Mouse (Mus musculus): ENCODE results near the gene Igsf9b. TPM values are rescaled to one million over a fixed set of nuclear protein-coding genes. Genes with fewer than 3 reads are reported as not detected.

Igsf9b gene
- polyA plus RNA-seq, 1 experiment from 2014 or later, result 19.1 TPM

DNA sequence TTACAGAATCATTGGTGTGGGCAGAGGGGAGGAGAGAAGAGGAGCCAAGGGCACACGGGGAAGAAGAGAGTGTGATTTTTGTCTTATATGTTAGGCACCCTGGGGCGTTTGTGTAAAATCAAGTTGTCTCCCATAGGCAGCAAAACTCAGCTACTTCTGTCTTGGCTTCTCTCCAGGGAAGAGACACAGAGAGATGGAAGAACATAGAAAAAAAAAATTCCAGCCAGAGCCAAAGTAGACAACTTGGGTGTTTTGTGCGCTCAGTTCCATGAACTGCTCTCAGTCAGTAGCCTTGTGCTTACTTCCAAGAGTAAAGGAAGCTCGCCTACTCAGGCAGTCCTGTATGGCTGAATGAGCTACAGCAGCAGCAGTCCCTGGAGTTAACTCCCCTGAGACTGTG lies 31.4 kb downstream of the Igsf9b start:
- Histone ChIP-seq H3K9me3 (ENCODE audit: control insufficient read depth, low read length) (no peaks in the 10 kb centered on the region), H3K4me3 (ENCODE audit: low read depth, low read length) (no peak overlapping the region), H3K9ac (replicated peaks; ENCODE audit: low read depth, low read length) (no peak overlapping the region), H3K27ac (ENCODE audit: low read depth, low read length) (no peak overlapping the region), H3K36me3 (ENCODE audit: control insufficient read depth, insufficient read depth, low read length) (peaks cover 15% of the 10 kb centered on the region), H3K4me1 (ENCODE audit: control insufficient read depth, insufficient read depth, low read length) (no peaks in the 10 kb centered on the region), H3K27me3 (ENCODE audit: control insufficient read depth, insufficient read depth, low read length) (no peaks in the 10 kb centered on the region), H3K4me2 (ENCODE audit: low read depth, low read length) (no peak overlapping the region)
- no peak for ATAC-seq (ENCODE audit: low read depth)
- 83% methylated on average over 4 of the region's 4 CpGs for WGBS

DNA sequence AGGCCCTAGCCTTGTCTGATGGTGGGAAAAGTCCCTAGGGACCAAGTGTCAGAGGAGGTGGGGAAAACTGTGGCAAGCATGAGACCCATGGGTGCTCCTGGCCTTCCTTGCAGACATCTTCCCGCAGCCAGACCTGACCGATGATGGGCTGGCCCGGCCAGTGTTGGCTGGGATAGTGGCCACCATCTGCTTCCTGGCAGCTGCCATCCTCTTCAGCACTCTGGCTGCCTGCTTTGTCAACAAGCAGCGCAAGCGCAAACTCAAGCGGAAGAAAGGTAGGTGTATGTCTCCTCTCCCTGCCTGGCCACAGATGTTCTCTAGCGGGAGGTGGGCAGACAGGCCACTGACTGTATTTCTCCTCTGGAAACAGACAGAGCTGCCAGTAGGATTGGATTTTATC lies 32.5 kb downstream of the Igsf9b start:
- H3K36me3 ChIP-seq (ENCODE audit: control insufficient read depth, insufficient read depth, low read length), result peaks cover 15% of the 10 kb centered on the region
- H3K4me2 ChIP-seq (ENCODE audit: low read depth, low read length), result no peak overlapping the region
- H3K27ac ChIP-seq (ENCODE audit: low read depth, low read length), result no peak overlapping the region
- H3K9ac ChIP-seq (replicated peaks; ENCODE audit: low read depth, low read length), result no peak overlapping the region
- no peak overlapping the region for H3K4me3 ChIP-seq (ENCODE audit: low read depth, low read length)
- no peaks in the 10 kb centered on the region for H3K9me3 ChIP-seq (ENCODE audit: control insufficient read depth, low read length)
- no peaks in the 10 kb centered on the region for H3K4me1 ChIP-seq (ENCODE audit: control insufficient read depth, insufficient read depth, low read length)
- WGBS, result 91% methylated on average over 7 of the region's 7 CpGs
- ATAC-seq (ENCODE audit: low read depth), result no peak
- no peaks in the 10 kb centered on the region for H3K27me3 ChIP-seq (ENCODE audit: control insufficient read depth, insufficient read depth, low read length)

DNA sequence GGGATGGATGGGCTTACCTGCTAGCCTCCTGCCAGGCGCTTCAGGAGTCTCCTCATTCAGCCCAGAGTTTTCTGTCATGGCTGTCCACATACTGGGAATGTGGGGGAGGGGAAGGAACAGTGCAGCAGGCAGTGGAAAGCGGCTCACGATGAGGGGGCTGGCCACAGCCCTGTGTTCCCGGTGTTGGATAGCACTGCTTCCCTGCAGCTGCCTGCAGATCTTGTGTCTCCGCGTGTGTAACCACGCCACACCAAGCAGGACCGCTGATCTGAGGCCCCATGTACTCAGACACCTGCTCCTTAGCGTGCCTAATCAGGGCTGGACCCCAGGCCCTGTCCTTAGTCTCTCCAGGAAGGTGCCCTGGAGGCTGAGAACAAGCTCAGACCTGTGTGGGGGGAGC lies 35.9 kb downstream of the Igsf9b start:
- Histone ChIP-seq H3K4me3 (ENCODE audit: low read depth, low read length) (no peak overlapping the region), H3K9me3 (ENCODE audit: control insufficient read depth, low read length) (no peaks in the 10 kb centered on the region), H3K36me3 (ENCODE audit: control insufficient read depth, insufficient read depth, low read length) (peaks cover 7% of the 10 kb centered on the region), H3K4me1 (ENCODE audit: control insufficient read depth, insufficient read depth, low read length) (no peaks in the 10 kb centered on the region), H3K27ac (ENCODE audit: low read depth, low read length) (no peak overlapping the region), H3K27me3 (ENCODE audit: control insufficient read depth, insufficient read depth, low read length) (no peaks in the 10 kb centered on the region), H3K4me2 (ENCODE audit: low read depth, low read length) (no peak overlapping the region), H3K9ac (replicated peaks; ENCODE audit: low read depth, low read length) (no peak overlapping the region)
- no peak for ATAC-seq (ENCODE audit: low read depth)
- 74% methylated on average over 9 of the region's 9 CpGs for WGBS

DNA sequence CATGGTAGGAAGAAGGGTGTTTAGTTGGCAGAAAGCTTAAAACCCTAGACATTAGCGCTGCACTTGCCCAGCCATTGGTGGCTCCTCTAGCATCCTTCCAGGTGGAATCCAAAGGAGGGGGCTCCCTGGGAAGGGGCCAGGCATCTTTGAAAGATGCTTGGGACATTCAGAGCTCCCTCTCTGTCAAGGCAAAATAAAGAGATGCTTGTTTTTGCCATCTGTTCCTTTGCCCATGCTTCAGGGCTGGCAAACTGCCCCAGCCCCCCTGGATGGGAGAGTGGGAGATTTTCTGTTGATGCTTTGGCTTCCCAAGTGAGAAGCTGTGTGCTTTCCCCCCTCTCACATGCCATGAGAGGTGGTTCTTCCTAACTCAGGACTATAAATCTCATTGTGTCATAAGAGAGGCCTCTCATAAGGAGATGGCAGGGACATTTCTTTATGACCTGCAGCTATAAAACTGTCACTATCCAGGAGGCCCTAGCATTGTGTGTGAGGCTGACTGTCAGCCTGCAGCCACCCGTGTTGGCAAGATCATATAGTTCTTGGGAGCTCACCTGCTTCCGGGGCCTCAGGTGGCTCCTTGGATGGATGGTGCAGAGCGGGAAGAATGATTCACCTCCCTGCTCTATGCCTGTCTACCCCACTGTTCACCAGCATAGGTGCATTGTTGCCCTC lies 38.1 kb downstream of the Igsf9b start:
- ATAC-seq (ENCODE audit: low read depth), result peak; percentile 55; the same call in 1 of the 2 replicates
- Histone ChIP-seq H3K4me3 (ENCODE audit: low read depth, low read length) (no peak overlapping the region), H3K9ac (replicated peaks; ENCODE audit: low read depth, low read length) (no peak overlapping the region), H3K9me3 (ENCODE audit: control insufficient read depth, low read length) (no peaks in the 10 kb centered on the region), H3K27ac (ENCODE audit: low read depth, low read length) (no peak overlapping the region; the same call in 1 of the 2 replicates), H3K4me2 (ENCODE audit: low read depth, low read length) (no peak overlapping the region), H3K27me3 (ENCODE audit: control insufficient read depth, insufficient read depth, low read length) (no peaks in the 10 kb centered on the region), H3K4me1 (ENCODE audit: control insufficient read depth, insufficient read depth, low read length) (no peaks in the 10 kb centered on the region), H3K36me3 (ENCODE audit: control insufficient read depth, insufficient read depth, low read length) (peaks cover 9% of the 10 kb centered on the region)
- WGBS, result 72% methylated on average over 4 of the region's 4 CpGs

DNA sequence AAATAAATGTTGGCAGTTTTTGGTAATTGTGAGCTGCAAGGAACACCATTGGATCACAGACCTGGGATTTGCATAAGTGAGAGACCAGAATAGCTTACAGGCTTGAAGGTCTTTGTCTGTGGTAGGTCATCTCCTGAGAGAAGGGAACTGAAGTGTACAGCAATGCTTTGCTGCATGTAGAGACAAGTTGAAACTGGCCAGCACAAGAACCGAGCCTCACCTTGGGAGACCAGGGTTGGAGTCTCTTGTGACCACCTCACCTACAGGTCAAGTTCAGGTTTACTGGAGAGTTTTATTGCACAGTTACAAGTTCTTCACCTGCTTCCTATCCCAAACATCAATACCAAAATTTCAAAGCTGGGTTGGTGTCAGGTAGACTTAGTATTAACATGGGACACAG lies 40.2 kb downstream of the Igsf9b start:
- ATAC-seq (ENCODE audit: low read depth), result no peak
- H3K9me3 ChIP-seq (ENCODE audit: control insufficient read depth, low read length), result no peaks in the 10 kb centered on the region
- no peak overlapping the region for H3K27ac ChIP-seq (ENCODE audit: low read depth, low read length)
- H3K27me3 ChIP-seq (ENCODE audit: control insufficient read depth, insufficient read depth, low read length), result no peaks in the 10 kb centered on the region
- H3K4me1 ChIP-seq (ENCODE audit: control insufficient read depth, insufficient read depth, low read length), result no peaks in the 10 kb centered on the region
- peaks cover 4% of the 10 kb centered on the region; the same call in 1 of the 2 replicates for H3K36me3 ChIP-seq (ENCODE audit: control insufficient read depth, insufficient read depth, low read length)
- 95% methylated on average over 1 of the region's 1 CpGs for WGBS
- no peak overlapping the region for H3K9ac ChIP-seq (replicated peaks; ENCODE audit: low read depth, low read length)
- no peak overlapping the region for H3K4me3 ChIP-seq (ENCODE audit: low read depth, low read length)
- no peak overlapping the region for H3K4me2 ChIP-seq (ENCODE audit: low read depth, low read length)

DNA sequence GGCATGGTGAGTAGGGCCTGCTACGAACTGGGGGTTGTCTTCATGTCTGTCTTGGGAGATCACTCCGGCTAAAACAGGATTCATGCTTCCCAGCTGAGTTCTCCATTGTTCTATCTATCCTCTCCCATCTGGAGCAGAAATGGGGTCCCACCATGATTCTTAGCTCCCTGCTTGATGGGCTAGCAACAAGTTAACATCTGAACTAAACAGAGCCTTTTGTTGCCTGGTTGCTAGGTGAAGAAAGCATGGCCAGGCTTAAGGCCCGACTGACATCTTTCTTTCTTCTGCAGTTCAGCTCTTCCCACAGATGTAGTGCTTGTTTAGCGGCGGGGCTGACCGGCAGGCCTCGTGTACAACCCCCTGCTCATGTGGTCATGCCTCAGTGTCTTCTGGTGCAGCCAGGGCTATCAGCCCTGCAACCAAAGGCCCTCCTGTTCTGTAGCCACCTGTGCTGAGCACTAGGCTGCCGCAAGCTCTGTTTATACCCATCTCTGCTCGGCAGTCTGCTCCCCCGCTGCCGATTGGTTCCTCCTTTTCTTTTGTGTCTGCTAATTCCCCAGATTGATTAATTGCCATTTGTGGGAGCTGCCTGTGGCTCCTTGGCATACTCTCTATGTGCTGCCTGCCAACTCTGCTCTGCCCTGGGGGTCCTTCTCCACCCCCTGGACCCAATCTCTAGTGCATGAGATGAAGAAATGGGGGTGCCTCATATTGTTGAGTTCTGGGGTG lies 47.7 kb downstream of the Igsf9b start:
- Histone ChIP-seq H3K36me3 (ENCODE audit: control insufficient read depth, insufficient read depth, low read length) (peaks cover 2% of the 10 kb centered on the region), H3K4me2 (ENCODE audit: low read depth, low read length) (no peak overlapping the region), H3K4me1 (ENCODE audit: control insufficient read depth, insufficient read depth, low read length) (0 out of 2 replicates have a peak, but pooled peaks cover 4% of the 10 kb centered on the region), H3K4me3 (ENCODE audit: low read depth, low read length) (no peak overlapping the region), H3K27me3 (ENCODE audit: control insufficient read depth, insufficient read depth, low read length) (no peaks in the 10 kb centered on the region), H3K27ac (ENCODE audit: low read depth, low read length) (no peak overlapping the region; the same call in 1 of the 2 replicates), H3K9me3 (ENCODE audit: control insufficient read depth, low read length) (no peaks in the 10 kb centered on the region), H3K9ac (replicated peaks; ENCODE audit: low read depth, low read length) (no peak overlapping the region)
- 19% methylated on average over 11 of the region's 11 CpGs for WGBS
- ATAC-seq (ENCODE audit: low read depth), result peak; percentile 88

DNA sequence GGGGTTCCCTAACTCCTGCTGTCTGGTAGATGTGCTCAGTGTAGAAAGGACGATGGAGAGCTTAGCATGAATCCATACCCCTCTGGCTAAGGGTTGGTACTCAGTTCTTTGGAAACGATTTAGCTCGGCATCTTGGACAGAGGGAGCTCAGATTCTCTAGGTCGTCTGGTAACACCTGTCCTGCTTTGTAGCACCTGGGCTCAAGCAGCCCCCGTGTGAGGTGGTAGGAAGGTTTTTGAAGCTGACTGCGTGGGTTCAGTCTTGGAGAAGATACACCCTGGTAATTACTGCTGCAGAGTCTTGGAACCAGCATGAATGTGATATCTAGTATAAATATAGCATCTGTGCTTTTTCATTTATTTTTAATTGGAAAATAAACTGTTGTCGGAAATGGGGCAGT lies 54.1 kb downstream of the Igsf9b start:
- H3K9me3 ChIP-seq (ENCODE audit: control insufficient read depth, low read length), result no peaks in the 10 kb centered on the region
- H3K4me1 ChIP-seq (ENCODE audit: control insufficient read depth, insufficient read depth, low read length), result no peaks in the 10 kb centered on the region
- no peak overlapping the region for H3K9ac ChIP-seq (replicated peaks; ENCODE audit: low read depth, low read length)
- no peak for ATAC-seq (ENCODE audit: low read depth)
- no peaks in the 10 kb centered on the region for H3K27me3 ChIP-seq (ENCODE audit: control insufficient read depth, insufficient read depth, low read length)
- H3K27ac ChIP-seq (ENCODE audit: low read depth, low read length), result no peak overlapping the region
- H3K4me2 ChIP-seq (ENCODE audit: low read depth, low read length), result no peak overlapping the region
- no peaks in the 10 kb centered on the region for H3K36me3 ChIP-seq (ENCODE audit: control insufficient read depth, insufficient read depth, low read length)
- 94% methylated on average over 7 of the region's 7 CpGs for WGBS
- no peak overlapping the region for H3K4me3 ChIP-seq (ENCODE audit: low read depth, low read length)

DNA sequence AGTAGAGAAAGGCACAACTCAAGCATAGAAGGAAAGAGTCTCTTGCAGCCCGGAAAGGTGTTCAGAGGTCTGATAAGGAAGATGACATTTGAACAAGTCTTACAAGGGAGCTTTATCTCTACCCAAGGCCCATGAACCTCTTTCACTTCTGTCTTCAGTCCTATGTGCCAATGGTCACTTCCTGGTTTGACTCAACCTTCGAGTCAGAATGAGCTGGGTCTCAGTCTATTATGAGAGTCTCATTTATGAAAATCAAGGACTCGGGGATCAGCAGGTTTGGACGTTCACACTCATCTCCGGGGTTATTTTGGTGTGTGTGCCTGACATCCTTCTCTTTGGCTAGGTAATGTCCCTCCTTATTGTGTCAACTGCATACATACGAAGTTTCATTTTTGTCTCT lies 58.9 kb downstream of the Igsf9b start:
- Histone ChIP-seq H3K4me3 (ENCODE audit: low read depth, low read length) (no peak overlapping the region), H3K9ac (replicated peaks; ENCODE audit: low read depth, low read length) (no peak overlapping the region), H3K9me3 (ENCODE audit: control insufficient read depth, low read length) (no peaks in the 10 kb centered on the region), H3K4me1 (ENCODE audit: control insufficient read depth, insufficient read depth, low read length) (no peaks in the 10 kb centered on the region), H3K4me2 (ENCODE audit: low read depth, low read length) (no peak overlapping the region), H3K36me3 (ENCODE audit: control insufficient read depth, insufficient read depth, low read length) (no peaks in the 10 kb centered on the region), H3K27me3 (ENCODE audit: control insufficient read depth, insufficient read depth, low read length) (no peaks in the 10 kb centered on the region), H3K27ac (ENCODE audit: low read depth, low read length) (no peak overlapping the region)
- WGBS, result 95% methylated on average over 6 of the region's 6 CpGs
- ATAC-seq (ENCODE audit: low read depth), result no peak

DNA sequence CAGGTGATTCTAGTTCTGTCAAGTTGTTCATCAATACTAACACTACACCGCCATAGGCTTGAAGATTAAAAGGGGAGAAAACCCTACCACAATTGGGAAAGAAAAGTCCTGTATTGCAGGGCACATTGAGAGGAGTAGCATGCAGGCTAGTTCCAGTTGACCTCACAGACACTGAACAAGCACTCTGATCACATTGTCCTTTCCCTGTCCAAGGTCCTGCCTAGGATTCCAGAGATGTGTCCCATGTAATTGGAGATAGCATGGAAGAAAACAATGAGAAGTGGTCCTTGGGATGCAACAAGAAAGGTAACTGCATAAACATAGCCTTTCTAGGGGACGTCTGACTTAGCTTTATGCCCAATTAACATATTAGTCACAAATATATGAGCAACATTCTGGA lies 68.2 kb downstream of the Igsf9b start:
- H3K9me3 ChIP-seq (ENCODE audit: control insufficient read depth, low read length), result no peaks in the 10 kb centered on the region
- no peaks in the 10 kb centered on the region for H3K36me3 ChIP-seq (ENCODE audit: control insufficient read depth, insufficient read depth, low read length)
- H3K27me3 ChIP-seq (ENCODE audit: control insufficient read depth, insufficient read depth, low read length), result no peaks in the 10 kb centered on the region
- no peak overlapping the region for H3K27ac ChIP-seq (ENCODE audit: low read depth, low read length)
- no peak overlapping the region for H3K4me3 ChIP-seq (ENCODE audit: low read depth, low read length)
- no peaks in the 10 kb centered on the region for H3K4me1 ChIP-seq (ENCODE audit: control insufficient read depth, insufficient read depth, low read length)
- ATAC-seq (ENCODE audit: low read depth), result no peak
- no peak overlapping the region for H3K4me2 ChIP-seq (ENCODE audit: low read depth, low read length)
- 68% methylated on average over 2 of the region's 2 CpGs for WGBS
- H3K9ac ChIP-seq (replicated peaks; ENCODE audit: low read depth, low read length), result no peak overlapping the region

Measured in neural tube, embryonic 14.5 days (tissue).